Mouse (Mus musculus) midbrain, postnatal 0 days (tissue): ENCODE measurements around the gene AW549877. TPM values are rescaled to one million over a fixed set of nuclear protein-coding genes. Genes with fewer than 3 reads are reported as not detected.

ENCODE experiments used
- ATAC-seq: fragments of 200-750 bp; cut with Nextera tagmentation; 2 replicates; pipeline ENCODE4 v1.8.0; 2017; ENCODE audit warnings: moderate number of reproducible peaks, mild to moderate bottlenecking, moderate TSS enrichment, moderate library complexity; ENCODE audit not compliant: low FRiP score
- DNase-seq: peaks from one replicate; pipeline ENCODE4 v3.0.0-alpha.2; 2015; ENCODE audit warnings: low spot score
- H3K27ac ChIP-seq: fragments of 300-500 bp; sonication (generic); 2 replicates; pipeline ENCODE4 v1.5.1; 2014; ENCODE audit warnings: low read depth, mild to moderate bottlenecking, low read length, mixed read lengths
- H3K27me3 ChIP-seq: fragments of 300-500 bp; sonication (generic); 2 replicates; pipeline ENCODE4 v1.6.1; 2014; ENCODE audit warnings: low read length, control low read depth, mixed read lengths; ENCODE audit not compliant: insufficient read depth
- H3K36me3 ChIP-seq: fragments of 300-500 bp; sonication (generic); 2 replicates; pipeline ENCODE4 v1.6.1; 2014; ENCODE audit warnings: low read length, control low read depth, mixed read lengths; ENCODE audit not compliant: insufficient read depth
- H3K4me1 ChIP-seq: fragments of 300-500 bp; sonication (generic); 2 replicates; pipeline ENCODE4 v1.6.1; 2014; ENCODE audit warnings: mild to moderate bottlenecking, control low read depth, antibody characterized with exemption, low read length, mixed read lengths; ENCODE audit not compliant: insufficient read depth
- H3K4me2 ChIP-seq: fragments of 300-500 bp; sonication (generic); 2 replicates; pipeline ENCODE4 v1.6.1; 2014; ENCODE audit warnings: low read depth, mild to moderate bottlenecking, low read length, mixed read lengths; ENCODE audit not compliant: poor library complexity, severe bottlenecking
- H3K4me3 ChIP-seq: fragments of 300-500 bp; sonication (generic); 2 replicates; pipeline ENCODE4 v1.5.1; 2014; ENCODE audit warnings: low read depth, mild to moderate bottlenecking, low read length, moderate library complexity
- H3K9ac ChIP-seq: fragments of 300-500 bp; sonication (generic); replicated peaks from 2 replicates; pipeline ENCODE4 v1.6.1; 2014; ENCODE audit warnings: mild to moderate bottlenecking, low read length, moderate library complexity, mixed read lengths; ENCODE audit not compliant: poor library complexity, severe bottlenecking
- H3K9me3 ChIP-seq: fragments of 300-500 bp; sonication (generic); 2 replicates; pipeline ENCODE4 v1.6.1; 2016; ENCODE audit warnings: low read length, control low read depth
- CTCF ChIP-seq: IDR thresholded peaks from 2 replicates; pipeline ENCODE4 v1.5.1; 2016; ENCODE audit warnings: antibody characterized with exemption, mild to moderate bottlenecking
- WGBS: fragments of 180-500 bp; shearing (Covaris S2); extraction: QIAGEN DNeasy Blood & Tissue Kit; methylation state at CpG from one replicate; pipeline ENCODE4 v1.1.7; 2014; 5-methylcytosine and 5-hydroxymethylcytosine counted together
- polyA plus RNA-seq: library from polyadenylated mRNA; unstranded; fragments of >200 nt; fragmentation: Nextera tagmentation; extraction: Ambion mirVana; gene quantifications from 2 replicates; pipeline ENCODE4 v1.2.1, GENCODE M21; 2015
- total RNA-seq: library from RNA; depleted of rRNA; stranded (reverse); fragments of >200 nt; gene quantifications from 2 replicates; pipeline ENCODE4 v1.2.3, GENCODE M21; 2014; rRNA removed

AW549877 gene
- total RNA-seq (36.9 and 38.3 TPM in 2 replicates), polyA plus RNA-seq (25.4 and 27.7 TPM in 2 replicates)

- Histone ChIP-seq H3K27ac (peak within 1 kb of the TSS; percentile 87), H3K9me3 (no peaks in the 10 kb centered on the region), H3K4me1 (no peaks in the 10 kb centered on the region), H3K4me3 (peak within 1 kb of the TSS; percentile 73), H3K36me3 (peaks cover 10% of the 10 kb centered on the region; the same call in 1 of the 2 replicates), H3K27me3 (no peaks in the 10 kb centered on the region), H3K9ac (peak within 1 kb of the TSS; percentile 83), H3K4me2 (peak within 1 kb of the TSS; percentile 63)
- ATAC-seq: peak; percentile 99
- DNase-seq: peak; percentile 99
- TF ChIP-seq CTCF: no peak
- WGBS: under 1% methylated on average over 61 of the region's 61 CpGs
Measured at GRCm38 (mm10) chr15:3995448-3996266, at the start of gene AW549877. Gene AW549877 (minus strand): TSS chr15:3995744.

- peak; percentile 48 for DNase-seq
- Histone ChIP-seq H3K4me1 (no peaks in the 10 kb centered on the region), H3K27me3 (no peaks in the 10 kb centered on the region), H3K27ac (no peak overlapping the region), H3K4me3 (no peak overlapping the region), H3K9me3 (no peaks in the 10 kb centered on the region), H3K9ac (no peak overlapping the region), H3K36me3 (peaks cover 28% of the 10 kb centered on the region), H3K4me2 (no peak overlapping the region)
- 24% methylated on average over 4 of the region's 4 CpGs for WGBS
- TF ChIP-seq CTCF: peak; percentile 80
- ATAC-seq: no peak
Measured at GRCm38 (mm10) chr15:4043032-4043471, 47.5 kb upstream of the AW549877 start.

GRCm38 (mm10) chr15:4042423-4042822 is 46.9 kb upstream of the AW549877 start:
- WGBS: 78% methylated on average over 3 of the region's 3 CpGs
- Histone ChIP-seq H3K27ac (no peak overlapping the region), H3K9me3 (no peaks in the 10 kb centered on the region), H3K4me2 (no peak overlapping the region), H3K27me3 (no peaks in the 10 kb centered on the region), H3K36me3 (peaks cover 29% of the 10 kb centered on the region), H3K4me3 (no peak overlapping the region), H3K4me1 (no peaks in the 10 kb centered on the region), H3K9ac (no peak overlapping the region)
- ATAC-seq (no peak), DNase-seq (no peak)
- TF ChIP-seq CTCF: no peak

GRCm38 (mm10) chr15:4033168-4034004 is 37.8 kb upstream of the AW549877 start:
- Histone ChIP-seq H3K4me1 (0 out of 2 replicates have a peak, but pooled peaks cover under 1% of the 10 kb centered on the region), H3K27me3 (no peaks in the 10 kb centered on the region), H3K9ac (no peak overlapping the region), H3K36me3 (peaks cover 8% of the 10 kb centered on the region; the same call in 1 of the 2 replicates), H3K27ac (no peak overlapping the region), H3K4me2 (no peak overlapping the region), H3K4me3 (no peak overlapping the region), H3K9me3 (no peaks in the 10 kb centered on the region)
- WGBS: 81% methylated on average over 3 of the region's 3 CpGs
- ATAC-seq (no peak), DNase-seq (no peak)
- no peak for TF ChIP-seq CTCF

- Histone ChIP-seq H3K4me1 (peaks cover 7% of the 10 kb centered on the region; the same call in 1 of the 2 replicates), H3K27ac (no peak overlapping the region), H3K9ac (no peak overlapping the region), H3K9me3 (no peaks in the 10 kb centered on the region), H3K4me3 (no peak overlapping the region), H3K36me3 (peaks cover 3% of the 10 kb centered on the region; the same call in 1 of the 2 replicates), H3K4me2 (no peak overlapping the region), H3K27me3 (no peaks in the 10 kb centered on the region)
- DNase-seq: no peak
- ATAC-seq: no peak
- no peak for TF ChIP-seq CTCF
Measured at GRCm38 (mm10) chr15:4028960-4029359, 33.4 kb upstream of the AW549877 start.

- TF ChIP-seq CTCF: no peak
- peak overlapping the region; percentile 51; the same call in 1 of the 2 replicates for H3K4me2 ChIP-seq
- no peak overlapping the region for H3K9ac ChIP-seq
- no peak overlapping the region for H3K27ac ChIP-seq
- WGBS: 72% methylated on average over 6 of the region's 6 CpGs
- peaks cover 7% of the 10 kb centered on the region; the same call in 1 of the 2 replicates for H3K4me1 ChIP-seq
- ATAC-seq (no peak), DNase-seq (no peak)
- no peak overlapping the region for H3K4me3 ChIP-seq
- H3K27me3 ChIP-seq: no peaks in the 10 kb centered on the region
- peaks cover 3% of the 10 kb centered on the region; the same call in 1 of the 2 replicates for H3K36me3 ChIP-seq
- H3K9me3 ChIP-seq: no peaks in the 10 kb centered on the region
Measured at GRCm38 (mm10) chr15:4028411-4028700, 32.8 kb upstream of the AW549877 start.
